Mouse (Mus musculus) heart, postnatal 0 days (tissue): ENCODE results near the gene Hspa12b. TPM values are rescaled to one million over a fixed set of nuclear protein-coding genes. Genes with fewer than 3 reads are reported as not detected.

Source experiments
- ATAC-seq: fragments of 200-750 bp; cut with Nextera tagmentation; 2 replicates; pipeline ENCODE4 v1.8.0; 2017; ENCODE audit warnings: low read depth, moderate number of reproducible peaks, moderate library complexity; ENCODE audit not compliant: insufficient read depth
- DNase-seq: peaks from one replicate; pipeline ENCODE4 v3.0.0-alpha.2; 2016; ENCODE audit warnings: low spot score
- H3K27ac ChIP-seq: fragments of 300-500 bp; sonication (generic); 2 replicates; pipeline ENCODE4 v1.5.1; 2014; ENCODE audit warnings: low read depth, mild to moderate bottlenecking
- H3K27me3 ChIP-seq: fragments of 300-500 bp; sonication (generic); 2 replicates; pipeline ENCODE4 v1.6.1; 2014; ENCODE audit warnings: low read length, mixed read lengths; ENCODE audit not compliant: control insufficient read depth, insufficient read depth
- H3K36me3 ChIP-seq: fragments of 300-500 bp; sonication (generic); replicated peaks from 2 replicates; pipeline ENCODE4 v1.6.1; 2014; ENCODE audit warnings: low read length, mixed read lengths; ENCODE audit not compliant: control insufficient read depth, insufficient read depth
- H3K4me1 ChIP-seq: fragments of 300-500 bp; sonication (generic); 2 replicates; pipeline ENCODE4 v1.6.1; 2014; ENCODE audit warnings: antibody characterized with exemption; ENCODE audit not compliant: control insufficient read depth, insufficient read depth
- H3K4me2 ChIP-seq: fragments of 300-500 bp; sonication (generic); 2 replicates; pipeline ENCODE4 v1.6.1; 2014; ENCODE audit warnings: low read depth, mild to moderate bottlenecking, low read length, moderate library complexity
- H3K4me3 ChIP-seq: fragments of 300-500 bp; sonication (generic); 2 replicates; pipeline ENCODE4 v1.5.1; 2014; ENCODE audit warnings: low read depth, low read length
- H3K9ac ChIP-seq: fragments of 300-500 bp; sonication (generic); replicated peaks from 2 replicates; pipeline ENCODE4 v1.6.1; 2014; ENCODE audit warnings: low read depth, low read length, mixed read lengths
- H3K9me3 ChIP-seq: fragments of 300-500 bp; sonication (generic); replicated peaks from 2 replicates; pipeline ENCODE4 v1.6.1; 2016; ENCODE audit warnings: low read length; ENCODE audit not compliant: control insufficient read depth
- CTCF ChIP-seq: IDR thresholded peaks from 2 replicates; pipeline ENCODE4 v1.5.1; 2016; ENCODE audit warnings: antibody characterized with exemption, control low read depth, low read depth
- EP300 ChIP-seq: IDR thresholded peaks from 2 replicates; pipeline ENCODE4 v1.6.1; 2016; ENCODE audit warnings: antibody characterized with exemption, low read depth
- WGBS: fragments of 180-500 bp; shearing (Covaris S2); extraction: QIAGEN DNeasy Blood & Tissue Kit; methylation state at CpG from one replicate; pipeline ENCODE4 v1.1.7; 2014; 5-methylcytosine and 5-hydroxymethylcytosine counted together
- polyA plus RNA-seq: library from polyadenylated mRNA; unstranded; fragments of >200 nt; fragmentation: Nextera tagmentation; extraction: Ambion mirVana; gene quantifications from 2 replicates; pipeline ENCODE4 v1.2.1, GENCODE M21; 2015
- total RNA-seq: library from RNA; depleted of rRNA; stranded (reverse); fragments of >200 nt; gene quantifications from 2 replicates; pipeline ENCODE4 v1.2.3, GENCODE M21; 2014; ENCODE audit warnings: low replicate concordance

The Hspa12b gene
- total and polyA plus RNA-seq, 2 experiments from 2014 or later: 9.0 to 29.3 TPM

- H3K9me3 ChIP-seq: no peaks in the 10 kb centered on the region
- H3K4me1 ChIP-seq: no peaks in the 10 kb centered on the region
- TF ChIP-seq CTCF (no peak), EP300 (no peak)
- H3K27ac ChIP-seq: no peak overlapping the region
- no peak overlapping the region for H3K4me2 ChIP-seq
- H3K27me3 ChIP-seq: no peaks in the 10 kb centered on the region
- DNase-seq (no peak), ATAC-seq (no peak)
- H3K4me3 ChIP-seq: no peak overlapping the region
- no peaks in the 10 kb centered on the region for H3K36me3 ChIP-seq
- WGBS: 89% methylated on average over 1 of the region's 1 CpGs
- no peak overlapping the region for H3K9ac ChIP-seq
Observed at GRCm38 (mm10) chr2:131089634-131090033, 37.4 kb upstream of the Hspa12b start.

GRCm38 (mm10) chr2:131090852-131091251, 36.2 kb upstream of the Hspa12b start:
- Histone ChIP-seq H3K27ac (peak overlapping the region; percentile 51), H3K36me3 (no peaks in the 10 kb centered on the region), H3K9ac (no peak overlapping the region), H3K9me3 (no peaks in the 10 kb centered on the region), H3K27me3 (no peaks in the 10 kb centered on the region), H3K4me1 (no peaks in the 10 kb centered on the region), H3K4me2 (no peak overlapping the region), H3K4me3 (no peak overlapping the region)
- ATAC-seq: peak; percentile 16; the same call in 1 of the 2 replicates
- peak; percentile 22 for DNase-seq
- TF ChIP-seq EP300: no peak
- no peak for TF ChIP-seq CTCF
- 54% methylated on average over 3 of the region's 3 CpGs for WGBS

GRCm38 (mm10) chr2:131093577-131093976, 33.5 kb upstream of the Hspa12b start:
- Histone ChIP-seq H3K36me3 (no peaks in the 10 kb centered on the region), H3K27ac (no peak overlapping the region), H3K9me3 (no peaks in the 10 kb centered on the region), H3K4me1 (peaks cover 7% of the 10 kb centered on the region; the same call in 1 of the 2 replicates), H3K9ac (no peak overlapping the region), H3K27me3 (no peaks in the 10 kb centered on the region), H3K4me2 (no peak overlapping the region), H3K4me3 (no peak overlapping the region)
- TF ChIP-seq CTCF (no peak), EP300 (no peak)
- ATAC-seq: no peak
- no peak for DNase-seq
- WGBS: 78% methylated on average over 5 of the region's 5 CpGs

- H3K27me3 ChIP-seq: no peaks in the 10 kb centered on the region
- no peak overlapping the region for H3K9ac ChIP-seq
- no peak overlapping the region for H3K4me3 ChIP-seq
- peaks cover 7% of the 10 kb centered on the region; the same call in 1 of the 2 replicates for H3K4me1 ChIP-seq
- ATAC-seq: 0 out of 2 replicates have a peak, but pooled peaks have one; percentile 43
- TF ChIP-seq EP300: no peak
- TF ChIP-seq CTCF: peak; percentile 86
- 0% methylated on average over 1 of the region's 1 CpGs for WGBS
- no peaks in the 10 kb centered on the region for H3K9me3 ChIP-seq
- H3K27ac ChIP-seq: no peak overlapping the region
- peak; percentile 67 for DNase-seq
- H3K36me3 ChIP-seq: no peaks in the 10 kb centered on the region
- no peak overlapping the region for H3K4me2 ChIP-seq
Observed at GRCm38 (mm10) chr2:131094823-131095222, 32.3 kb upstream of the Hspa12b start.

- DNase-seq: peak; percentile 74
- peak overlapping the region; percentile 70 for H3K27ac ChIP-seq
- H3K4me2 ChIP-seq: 0 out of 2 replicates have a peak overlapping the region, but pooled peaks have one; percentile 10
- 18% methylated on average over 9 of the region's 9 CpGs for WGBS
- H3K9me3 ChIP-seq: no peaks in the 10 kb centered on the region
- H3K9ac ChIP-seq: no peak overlapping the region
- H3K4me3 ChIP-seq: no peak overlapping the region
- no peaks in the 10 kb centered on the region for H3K36me3 ChIP-seq
- no peaks in the 10 kb centered on the region for H3K27me3 ChIP-seq
- peak; percentile 46; the same call in 1 of the 2 replicates for TF ChIP-seq EP300
- TF ChIP-seq CTCF: no peak
- peaks cover 7% of the 10 kb centered on the region; the same call in 1 of the 2 replicates for H3K4me1 ChIP-seq
- ATAC-seq: peak; percentile 86
Observed at GRCm38 (mm10) chr2:131096101-131096795, 30.8 kb upstream of the Hspa12b start.

GRCm38 (mm10) chr2:131097087-131097486, 30.0 kb upstream of the Hspa12b start:
- no peaks in the 10 kb centered on the region for H3K36me3 ChIP-seq
- TF ChIP-seq EP300 (no peak), CTCF (no peak)
- no peak overlapping the region for H3K9ac ChIP-seq
- no peak overlapping the region for H3K4me3 ChIP-seq
- 79% methylated on average over 4 of the region's 4 CpGs for WGBS
- no peak for DNase-seq
- H3K4me2 ChIP-seq: no peak overlapping the region
- no peak for ATAC-seq
- H3K27ac ChIP-seq: peak overlapping the region; percentile 70
- no peaks in the 10 kb centered on the region for H3K9me3 ChIP-seq
- H3K4me1 ChIP-seq: peaks cover 7% of the 10 kb centered on the region; the same call in 1 of the 2 replicates
- H3K27me3 ChIP-seq: no peaks in the 10 kb centered on the region
